42 mouse cellular contexts compared by ENCODE assay signal in the genomic region with DNA sequence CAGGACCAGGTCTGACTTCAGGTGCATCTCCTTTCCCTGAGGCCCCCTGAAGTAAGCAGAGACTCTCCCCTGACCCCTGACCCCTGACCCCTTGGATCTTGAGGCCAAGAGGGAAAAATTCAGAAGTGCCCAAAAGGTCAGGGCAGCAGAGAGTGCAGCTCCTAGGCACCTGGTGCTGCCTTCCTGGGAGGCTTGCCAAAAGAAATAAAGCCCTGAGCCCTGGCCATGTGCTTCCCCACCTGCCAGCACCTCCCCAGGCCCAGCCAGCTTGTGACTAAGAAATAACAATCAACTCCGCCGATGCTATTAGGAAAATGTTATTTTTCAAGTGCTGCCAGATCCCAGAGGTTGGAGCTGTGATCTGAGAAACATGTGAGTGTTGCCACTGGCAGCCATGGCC. TPM values are rescaled to one million over a fixed set of nuclear protein-coding genes. Genes with fewer than 3 reads are reported as not detected.
A peak's percentile ranks its signal among the peaks of the same experiment; 100 is the strongest.
DNase-seq lines count a peak whose midpoint lies in the region; ATAC-seq and TF ChIP-seq lines count a peak whose summit lies in the region.
"Had no signal": no experiment of that assay in that cellular context is flagged by ENCODE, and none has a peak within 500 bp of the region (broad histone marks: within the 10 kb centered on the region; RNA-seq: fewer than 3 reads in every experiment).

No protein-coding gene starts in this region.

- no peak for TF ChIP-seq POLR2A in olfactory bulb, adult 2 months (IDR thresholded peaks at IDR 0.05; ENCODE audit: insufficient read depth, low read depth, low read length)

- 52% methylated on average over 2 of the region's 2 CpGs for WGBS in hindbrain, postnatal 0 days
- WGBS in hindbrain, embryonic 16.5 days = 71% methylated on average over 2 of the region's 2 CpGs
- 61% methylated on average over 2 of the region's 2 CpGs for WGBS in kidney, embryonic 14.5 days
- 48% methylated on average over 2 of the region's 2 CpGs for whole genome bisulfite sequencing in olfactory bulb, adult 2 months

- no peaks in the 10 kb centered on the region for H3K36me3 ChIP-seq in hindbrain, postnatal 0 days (ENCODE audit: insufficient read depth, low read length)
- H3K36me3 ChIP-seq in hindbrain, embryonic 16.5 days (ENCODE audit: control insufficient read depth, insufficient read depth, low read length) = no peaks in the 10 kb centered on the region
- no peaks in the 10 kb centered on the region for H3K36me3 ChIP-seq in kidney, embryonic 14.5 days (ENCODE audit: control insufficient read depth, insufficient read depth, low read length)
- H3K36me3 ChIP-seq: heart, embryonic 15.5 days; hindbrain, embryonic 12.5 days; limb, embryonic 13.5 days; liver, embryonic 13.5 days; midbrain, embryonic 12.5 days had no signal

- no peaks in the 10 kb centered on the region for H3K9me3 ChIP-seq in hindbrain, postnatal 0 days (ENCODE audit: low read length)
- H3K9me3 ChIP-seq in hindbrain, embryonic 16.5 days (ENCODE audit: control insufficient read depth, low read length) = no peaks in the 10 kb centered on the region
- H3K9me3 ChIP-seq in kidney, embryonic 14.5 days (ENCODE audit: control insufficient read depth, low read length) = no peaks in the 10 kb centered on the region
- H3K9me3 ChIP-seq: heart, embryonic 15.5 days; hindbrain, embryonic 12.5 days; liver, embryonic 13.5 days; midbrain, embryonic 12.5 days had no signal

- no peak overlapping the region for H3K4me2 ChIP-seq in hindbrain, postnatal 0 days (ENCODE audit: low read depth, low read length)
- H3K4me2 ChIP-seq in hindbrain, embryonic 16.5 days (ENCODE audit: low read length) = no peak overlapping the region
- no peak overlapping the region for H3K4me2 ChIP-seq in kidney, embryonic 14.5 days (replicated peaks; ENCODE audit: low read depth, low read length)
- H3K4me2 ChIP-seq: heart, embryonic 15.5 days; hindbrain, embryonic 12.5 days; limb, embryonic 13.5 days; liver, embryonic 13.5 days; midbrain, embryonic 12.5 days had no signal

- H3K27me3 ChIP-seq in hindbrain, postnatal 0 days (ENCODE audit: insufficient read depth, low read length) = no peaks in the 10 kb centered on the region
- H3K27me3 ChIP-seq in hindbrain, embryonic 16.5 days (replicated peaks; ENCODE audit: control insufficient read depth, insufficient read depth, low read length) = no peaks in the 10 kb centered on the region
- H3K27me3 ChIP-seq in kidney, embryonic 14.5 days (ENCODE audit: control insufficient read depth, insufficient read depth, low read length) = peaks cover 23% of the 10 kb centered on the region

- DNase-seq in hindbrain, postnatal 0 days (ENCODE audit: low spot score) = peak; percentile 12
- peak; percentile 47 for DNase-seq in kidney, adult 9 months
- peak; percentile 36 to 40 for DNase-seq in cerebellum, postnatal 10 days
- no peak for DNase-seq in heart, postnatal 36 days
- DNase-seq: adrenal gland, adult 2 months; adrenal gland, postnatal 36 days; B cell, adult 2 months; liver, embryonic 13.5 days; lung, adult 18-20 months; lung, postnatal 4 days; retina, postnatal 1 day; right cerebral cortex, postnatal 14 days; thymus, postnatal 4 days had no signal

- H3K9ac ChIP-seq in hindbrain, postnatal 0 days (replicated peaks; ENCODE audit: low read length) = no peak overlapping the region
- no peak overlapping the region for H3K9ac ChIP-seq in hindbrain, embryonic 16.5 days (ENCODE audit: low read depth, low read length)
- no peak overlapping the region for H3K9ac ChIP-seq in kidney, embryonic 14.5 days (ENCODE audit: low read depth, low read length)
- H3K9ac ChIP-seq: forebrain, postnatal 0 days; heart, embryonic 15.5 days; hindbrain, embryonic 12.5 days; limb, embryonic 13.5 days; liver, embryonic 13.5 days; midbrain, embryonic 12.5 days had no signal

- ATAC-seq in hindbrain, postnatal 0 days = no peak
- no peak for ATAC-seq in hindbrain, embryonic 16.5 days
- ATAC-seq in kidney, embryonic 14.5 days (ENCODE audit: low FRiP score, low TSS enrichment) = no peak
- ATAC-seq: activated CD4-positive, CD25-positive, alpha-beta regulatory T cell, adult 4 months; intestine, postnatal 0 days; lung, postnatal 0 days had no signal

- intact Hi-C loops in heart, postnatal 36 days (cut with DNase I) = no loop called here

- peak overlapping the region; percentile 64; the same call in 1 of the 2 replicates for H3K27ac ChIP-seq in hindbrain, postnatal 0 days
- no peak overlapping the region for H3K27ac ChIP-seq in hindbrain, embryonic 16.5 days (ENCODE audit: low read depth, low read length)
- no peak overlapping the region for H3K27ac ChIP-seq in kidney, embryonic 14.5 days (ENCODE audit: low read depth, low read length)
- peak overlapping the region; percentile 16; the same call in 1 of the 2 replicates for H3K27ac ChIP-seq in olfactory bulb, adult 2 months (ENCODE audit: insufficient read depth, low read depth, low read length)
- H3K27ac ChIP-seq: heart, embryonic 15.5 days; hindbrain, embryonic 12.5 days; layer of hippocampus, adult 2 months; limb, embryonic 13.5 days; liver, embryonic 13.5 days; midbrain, embryonic 12.5 days had no signal

- peaks cover 14% of the 10 kb centered on the region for H3K4me1 ChIP-seq in hindbrain, postnatal 0 days (ENCODE audit: insufficient read depth, low read length)
- H3K4me1 ChIP-seq in hindbrain, embryonic 16.5 days (ENCODE audit: control insufficient read depth, insufficient read depth, low read depth, low read length) = peaks cover 27% of the 10 kb centered on the region
- peaks cover 9% of the 10 kb centered on the region for H3K4me1 ChIP-seq in kidney, embryonic 14.5 days (ENCODE audit: control insufficient read depth, insufficient read depth, low read length)
- H3K4me1 ChIP-seq in olfactory bulb, adult 2 months (ENCODE audit: control insufficient read depth, insufficient read depth, low read length) = peaks cover 39% of the 10 kb centered on the region

- TF ChIP-seq CTCF in hindbrain, postnatal 0 days (IDR thresholded peaks at IDR 0.05; ENCODE audit: low read depth) = no peak
- TF ChIP-seq CTCF in olfactory bulb, adult 2 months (IDR thresholded peaks at IDR 0.05; ENCODE audit: insufficient read depth, low read depth, low read length) = no peak

- no peak overlapping the region for H3K4me3 ChIP-seq in hindbrain, postnatal 0 days (ENCODE audit: low read length)
- H3K4me3 ChIP-seq in hindbrain, embryonic 16.5 days (ENCODE audit: low read length) = no peak overlapping the region
- no peak overlapping the region for H3K4me3 ChIP-seq in kidney, embryonic 14.5 days (ENCODE audit: low read length)
- H3K4me3 ChIP-seq in olfactory bulb, adult 2 months (ENCODE audit: insufficient read depth, low read depth, low read length) = no peak overlapping the region
- H3K4me3 ChIP-seq: erythroblast, embryonic 14.5 days; heart, embryonic 15.5 days; hindbrain, embryonic 12.5 days; layer of hippocampus, adult 2 months; limb, embryonic 13.5 days; liver, embryonic 13.5 days; megakaryocyte, embryonic 14.5 days; midbrain, embryonic 12.5 days had no signal

RNA-seq across cellular contexts. Expression of a gene that starts 1.5 kb away (rescaled TPM):
- 52.7 and 52.8 TPM in 2 replicates for total RNA-seq in hindbrain, postnatal 0 days (2014; rRNA removed)
- 21.9 and 23.2 TPM in 2 replicates for polyA plus RNA-seq in hindbrain, postnatal 0 days (2015; fragmentation: Nextera tagmentation; extraction: Ambion mirVana)
- polyA plus RNA-seq in hindbrain, embryonic 16.5 days (2015; fragmentation: Nextera tagmentation; extraction: Ambion mirVana) = 21.2 and 27.4 TPM in 2 replicates
- 0.07 and 0.67 TPM in 2 replicates for polyA plus RNA-seq in kidney, embryonic 14.5 days (2014; fragmentation: Nextera tagmentation; extraction: Ambion mirVana)
- 206 and 256 TPM in 2 replicates for polyA plus RNA-seq in olfactory bulb, adult 2 months (2012; ENCODE audit: insufficient read depth, insufficient read length, low replicate concordance, missing spikeins)
- total RNA-seq in heart, postnatal 36 days (2021) = under 1 TPM; 0.22 to 0.27 TPM
- total RNA-seq: monocyte, adult 5-6 weeks had no signal
- polyA plus RNA-seq: erythroblast, embryonic 14.5 days; heart, embryonic 15.5 days had no signal

RNA-seq across cellular contexts. Expression of a gene that starts 15.0 kb away (rescaled TPM):
- not detected in 2 replicates for total RNA-seq in hindbrain, postnatal 0 days (2014; rRNA removed)
- polyA plus RNA-seq in hindbrain, postnatal 0 days (2015; fragmentation: Nextera tagmentation; extraction: Ambion mirVana) = not detected in 2 replicates
- polyA plus RNA-seq in hindbrain, embryonic 16.5 days (2015; fragmentation: Nextera tagmentation; extraction: Ambion mirVana) = not detected in 2 replicates
- polyA plus RNA-seq in kidney, embryonic 14.5 days (2014; fragmentation: Nextera tagmentation; extraction: Ambion mirVana) = not detected in 2 replicates
- polyA plus RNA-seq in olfactory bulb, adult 2 months (2012; ENCODE audit: insufficient read depth, insufficient read length, low replicate concordance, missing spikeins) = not detected in 2 replicates
- not detected for total RNA-seq in heart, postnatal 36 days (2021)
- total RNA-seq: adrenal gland, adult 2 months; adrenal gland, postnatal 36 days; forebrain, postnatal 0 days; gastrocnemius, adult 8-10 months; heart, postnatal 25 days; layer of hippocampus, adult 2 months; layer of hippocampus, postnatal 25 days; left cerebral cortex, adult 8-10 months; left cerebral cortex, postnatal 36 days; monocyte, adult 5-6 weeks had no signal
- polyA plus RNA-seq: adrenal gland, adult 2 months; cerebellum, adult 2 months; cortical plate, adult 2 months; embryonic facial prominence, embryonic 14.5 days; erythroblast, embryonic 14.5 days; forebrain, embryonic 11.5 days; forebrain, postnatal 0 days; heart, embryonic 15.5 days; hindbrain, embryonic 12.5 days; intestine, postnatal 0 days; liver, embryonic 13.5 days; lung, postnatal 0 days; midbrain, embryonic 12.5 days; neural tube, embryonic 14.5 days; small intestine, adult 2 months; stomach, embryonic 14.5 days had no signal

RNA-seq across cellular contexts. Expression of a gene that starts 39.1 kb away (rescaled TPM):
- total RNA-seq in hindbrain, postnatal 0 days (2014; rRNA removed) = not detected in 2 replicates
- polyA plus RNA-seq in hindbrain, postnatal 0 days (2015; fragmentation: Nextera tagmentation; extraction: Ambion mirVana) = not detected in 2 replicates
- not detected in 2 replicates for polyA plus RNA-seq in hindbrain, embryonic 16.5 days (2015; fragmentation: Nextera tagmentation; extraction: Ambion mirVana)
- polyA plus RNA-seq in kidney, embryonic 14.5 days (2014; fragmentation: Nextera tagmentation; extraction: Ambion mirVana) = not detected in 2 replicates
- polyA plus RNA-seq in olfactory bulb, adult 2 months (2012; ENCODE audit: insufficient read depth, insufficient read length, low replicate concordance, missing spikeins) = not detected in 2 replicates
- not detected for total RNA-seq in heart, postnatal 36 days (2021)
- total RNA-seq: adrenal gland, adult 2 months; adrenal gland, postnatal 36 days; forebrain, postnatal 0 days; gastrocnemius, adult 8-10 months; heart, postnatal 25 days; layer of hippocampus, adult 2 months; layer of hippocampus, postnatal 25 days; left cerebral cortex, adult 8-10 months; left cerebral cortex, postnatal 36 days; monocyte, adult 5-6 weeks had no signal
- polyA plus RNA-seq: activated CD4-positive, CD25-positive, alpha-beta regulatory T cell, adult 4 months; adrenal gland, adult 2 months; cortical plate, adult 2 months; embryonic facial prominence, embryonic 14.5 days; erythroblast, embryonic 14.5 days; forebrain, embryonic 11.5 days; forebrain, postnatal 0 days; heart, embryonic 15.5 days; hindbrain, embryonic 12.5 days; intestine, postnatal 0 days; limb, embryonic 13.5 days; liver, embryonic 13.5 days; lung, postnatal 0 days; midbrain, embryonic 12.5 days; neural tube, embryonic 14.5 days; small intestine, adult 2 months; stomach, embryonic 14.5 days; testis, adult 2 months had no signal

RNA-seq across cellular contexts. Expression of a gene that starts 46.4 kb away (rescaled TPM):
- total RNA-seq in hindbrain, postnatal 0 days (2014; rRNA removed) = not detected in 2 replicates
- polyA plus RNA-seq in hindbrain, postnatal 0 days (2015; fragmentation: Nextera tagmentation; extraction: Ambion mirVana) = not detected in 2 replicates
- not detected in 2 replicates for polyA plus RNA-seq in hindbrain, embryonic 16.5 days (2015; fragmentation: Nextera tagmentation; extraction: Ambion mirVana)
- not detected in 2 replicates for polyA plus RNA-seq in kidney, embryonic 14.5 days (2014; fragmentation: Nextera tagmentation; extraction: Ambion mirVana)
- polyA plus RNA-seq in olfactory bulb, adult 2 months (2012; ENCODE audit: insufficient read depth, insufficient read length, low replicate concordance, missing spikeins) = not detected in 2 replicates
- not detected for total RNA-seq in heart, postnatal 36 days (2021)
- total RNA-seq: adrenal gland, adult 2 months; adrenal gland, postnatal 36 days; forebrain, postnatal 0 days; gastrocnemius, adult 8-10 months; heart, postnatal 25 days; layer of hippocampus, adult 2 months; layer of hippocampus, postnatal 25 days; left cerebral cortex, adult 8-10 months; left cerebral cortex, postnatal 36 days; monocyte, adult 5-6 weeks had no signal
- polyA plus RNA-seq: activated CD4-positive, CD25-positive, alpha-beta regulatory T cell, adult 4 months; adrenal gland, adult 2 months; cerebellum, adult 2 months; cortical plate, adult 2 months; embryonic facial prominence, embryonic 14.5 days; erythroblast, embryonic 14.5 days; forebrain, embryonic 11.5 days; forebrain, postnatal 0 days; heart, embryonic 15.5 days; hindbrain, embryonic 12.5 days; intestine, postnatal 0 days; limb, embryonic 13.5 days; liver, embryonic 13.5 days; lung, postnatal 0 days; midbrain, embryonic 12.5 days; neural tube, embryonic 14.5 days; small intestine, adult 2 months; stomach, embryonic 14.5 days; thymus, postnatal 0 days had no signal

Comparison
In these comparisons a context has a peak if more than half of its experiments do, and no peak if none do; other contexts are left out.
1. H3K27ac ChIP-seq: peak in hindbrain, postnatal 0 days (single experiment) and olfactory bulb, adult 2 months (single experiment); none in hindbrain, embryonic 16.5 days (single experiment) and kidney, embryonic 14.5 days (single experiment).
2. DNase-seq: peak in hindbrain, postnatal 0 days (single experiment), kidney, adult 9 months (single experiment) and cerebellum, postnatal 10 days (2 of 2); none in heart, postnatal 36 days (0 of 2).
3. RNA of a gene that starts 1.5 kb away (polyA plus RNA-seq): 206 to 256 TPM in olfactory bulb, adult 2 months, 21.2 to 27.4 TPM in hindbrain, embryonic 16.5 days and 21.9 to 23.2 TPM in hindbrain, postnatal 0 days; 0.07 to 0.67 TPM in kidney, embryonic 14.5 days; every median in the first group is over 10 times any median in the second.